Mouse (Mus musculus): ENCODE data around the gene Bcl2l1. TPM values are rescaled to one million over a fixed set of nuclear protein-coding genes. Genes with fewer than 3 reads are reported as not detected.
A peak's percentile ranks its signal among the peaks of the same experiment; 100 is the strongest.

The Bcl2l1 gene
- polyA plus RNA-seq, 1 experiment from 2014 or later: 95.6 TPM

DNA sequence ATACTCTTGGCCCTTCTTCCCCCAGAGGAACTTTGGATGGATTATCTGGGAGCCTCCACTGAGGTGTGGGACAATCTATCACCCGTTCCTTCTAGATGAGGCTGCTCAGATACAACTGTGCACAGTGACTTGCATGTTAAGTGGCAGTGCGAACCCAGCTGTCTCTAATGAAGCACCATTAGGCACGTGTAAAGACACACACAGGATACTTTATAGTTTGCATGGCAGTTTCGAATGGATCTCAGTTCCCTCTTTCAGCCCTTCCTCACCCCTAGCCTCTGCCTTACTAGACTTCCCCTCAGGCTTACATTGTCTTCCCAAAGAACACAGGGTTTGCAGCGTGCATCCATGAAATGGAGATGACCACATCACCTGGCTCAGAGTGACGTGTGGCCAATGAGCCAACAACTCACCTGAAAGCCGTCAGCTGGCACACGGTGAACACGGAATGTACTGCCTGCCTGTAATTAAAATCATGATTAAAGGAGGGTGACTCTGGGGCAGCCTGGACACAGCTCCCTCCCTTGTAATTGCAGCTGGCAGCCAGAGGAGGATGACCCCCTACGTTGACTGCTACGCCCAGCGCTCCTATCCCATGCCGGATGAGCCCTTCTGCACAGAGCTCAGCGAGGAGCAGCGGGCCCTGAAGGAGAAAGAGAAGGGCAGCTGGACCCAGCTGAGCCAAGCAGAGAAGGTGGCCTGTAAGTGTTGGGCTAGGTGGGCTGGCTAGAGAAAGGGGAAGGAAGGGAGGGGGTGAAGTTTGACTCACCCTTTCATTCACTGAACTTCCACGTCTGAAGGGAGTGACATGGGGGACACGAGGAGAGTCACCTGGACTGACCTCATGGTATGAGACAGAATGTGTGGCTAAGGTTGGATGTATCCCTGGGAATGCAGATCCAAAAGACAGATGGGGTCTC lies 74.8 kb downstream of the Bcl2l1 start:
- ATAC-seq (replicated peaks; ENCODE audit: low FRiP score, low read depth): peak; percentile 61
- no peak for TF ChIP-seq CTCF (IDR thresholded peaks at IDR 0.05; ENCODE audit: low read depth)

DNA sequence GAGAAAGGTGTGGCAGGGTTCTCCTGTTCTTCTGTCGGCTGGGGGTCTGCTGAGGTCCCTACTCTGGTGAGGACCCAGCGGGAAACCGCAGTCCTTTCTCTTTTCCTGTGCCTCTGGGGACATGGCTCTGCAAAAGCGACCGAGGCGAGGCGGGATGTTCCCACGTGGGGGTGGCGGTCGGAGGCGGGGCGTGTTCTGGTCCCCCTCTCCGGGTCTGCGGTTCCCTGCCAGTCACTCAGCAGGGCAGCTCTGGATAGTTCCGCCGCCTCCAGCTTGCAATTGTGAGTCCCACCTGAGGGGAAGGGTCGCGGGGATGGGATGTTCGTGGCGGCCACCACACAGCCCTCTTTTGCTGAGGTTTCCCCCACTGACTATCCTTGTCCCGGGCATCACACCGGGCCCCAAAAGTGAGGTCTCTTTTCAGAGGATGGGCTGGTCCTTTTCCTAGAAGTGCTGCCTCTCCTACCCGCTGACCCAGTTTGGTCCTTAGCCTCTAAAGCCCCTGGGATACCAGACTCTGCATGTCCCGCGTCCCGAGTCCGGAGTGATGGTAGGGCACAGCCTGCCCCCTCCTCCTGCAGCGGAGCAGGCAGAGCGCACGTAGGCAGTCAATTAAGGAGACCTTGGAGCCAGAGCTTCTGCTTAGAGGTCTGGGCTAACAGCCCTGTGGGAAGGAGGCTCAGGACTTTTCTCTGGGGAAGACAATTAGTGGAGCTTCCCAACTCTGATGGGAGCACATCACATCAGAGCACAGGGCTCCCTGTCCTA lies 77.4 kb downstream of the Bcl2l1 start, which contains the start of gene Cox4i2:
Cox4i2 (plus strand) TSS at position 230 of the 768 bp plus-strand sequence.
- no peaks in the 10 kb centered on the region for H3K9me3 ChIP-seq (replicated peaks; ENCODE audit: low read length)
- no peak for TF ChIP-seq CTCF (IDR thresholded peaks at IDR 0.05; ENCODE audit: low read depth)
- H3K9ac ChIP-seq (ENCODE audit: low read depth, low read length): peak within 1 kb of the TSS; percentile 32; the same call in 1 of the 2 replicates
- peak within 1 kb of the TSS; percentile 63 for H3K4me2 ChIP-seq (ENCODE audit: low read length)
- 5% methylated on average over 30 of the region's 30 CpGs for WGBS
- H3K4me1 ChIP-seq (replicated peaks; ENCODE audit: insufficient read depth, low read length): peaks cover 10% of the 10 kb centered on the region; the same call in 1 of the 2 replicates
- no peak for ATAC-seq (replicated peaks; ENCODE audit: low FRiP score, low read depth)
- no peaks in the 10 kb centered on the region for H3K36me3 ChIP-seq (ENCODE audit: insufficient read depth, low read length)
- peak; percentile 63 for DNase-seq (ENCODE audit: low spot score)
- no peaks in the 10 kb centered on the region for H3K27me3 ChIP-seq (ENCODE audit: insufficient read depth, low read length)
- H3K4me3 ChIP-seq (replicated peaks; ENCODE audit: low read depth, low read length): peak within 1 kb of the TSS; percentile 22
- H3K27ac ChIP-seq: no peak within 1 kb of the TSS

More for the DNA sequence above, 74.8 kb downstream of the Bcl2l1 start:
- H3K9me3 ChIP-seq (replicated peaks; ENCODE audit: low read length): no peaks in the 10 kb centered on the region
- H3K36me3 ChIP-seq (ENCODE audit: insufficient read depth, low read length): no peaks in the 10 kb centered on the region
- no peak overlapping the region for H3K4me3 ChIP-seq (replicated peaks; ENCODE audit: low read depth, low read length)
- WGBS: 39% methylated on average over 17 of the region's 17 CpGs
- 0 out of 2 replicates have a peak overlapping the region, but pooled peaks have one; percentile 2 for H3K4me2 ChIP-seq (ENCODE audit: low read length)
- peak; percentile 58 for DNase-seq (ENCODE audit: low spot score)
- no peaks in the 10 kb centered on the region for H3K27me3 ChIP-seq (ENCODE audit: insufficient read depth, low read length)
- H3K4me1 ChIP-seq (replicated peaks; ENCODE audit: insufficient read depth, low read length): peaks cover 10% of the 10 kb centered on the region; the same call in 1 of the 2 replicates
- no peak overlapping the region for H3K9ac ChIP-seq (ENCODE audit: low read depth, low read length)
- no peak overlapping the region for H3K27ac ChIP-seq

DNA sequence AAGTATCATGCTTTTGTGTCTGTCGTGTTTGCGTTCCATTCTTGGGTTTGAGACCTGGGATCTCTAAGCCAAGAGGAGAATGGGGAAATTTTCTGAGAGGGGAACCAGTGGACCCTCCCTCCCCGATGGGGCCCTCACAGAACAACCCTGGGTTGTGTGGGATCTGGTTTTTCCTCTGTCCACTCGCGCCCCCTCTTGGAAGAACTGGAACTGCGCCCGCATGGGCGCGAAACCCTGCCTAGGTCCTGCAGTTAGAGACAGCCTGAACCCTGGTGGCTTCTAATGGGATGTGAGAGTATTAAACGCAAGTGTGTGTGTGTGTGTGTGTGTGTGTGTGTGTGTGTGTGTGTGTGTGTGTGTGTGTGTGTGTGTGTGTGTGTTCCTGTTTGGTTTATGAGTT lies 89.1 kb downstream of the Bcl2l1 start:
- ATAC-seq (replicated peaks; ENCODE audit: low FRiP score, low read depth) (peak; percentile 22; the same call in 1 of the 2 replicates), DNase-seq (ENCODE audit: low spot score) (peak; percentile 85)
- Histone ChIP-seq H3K36me3 (ENCODE audit: insufficient read depth, low read length) (no peaks in the 10 kb centered on the region), H3K27ac (peak overlapping the region; percentile 93), H3K9me3 (replicated peaks; ENCODE audit: low read length) (no peaks in the 10 kb centered on the region), H3K9ac (ENCODE audit: low read depth, low read length) (no peak overlapping the region), H3K4me3 (replicated peaks; ENCODE audit: low read depth, low read length) (no peak overlapping the region), H3K4me1 (replicated peaks; ENCODE audit: insufficient read depth, low read length) (peaks cover 18% of the 10 kb centered on the region), H3K27me3 (ENCODE audit: insufficient read depth, low read length) (no peaks in the 10 kb centered on the region), H3K4me2 (ENCODE audit: low read length) (0 out of 2 replicates have a peak overlapping the region, but pooled peaks have one; percentile 23)
- peak; percentile 85 for TF ChIP-seq CTCF (IDR thresholded peaks at IDR 0.05; ENCODE audit: low read depth)
- WGBS: 27% methylated on average over 10 of the region's 10 CpGs

DNA sequence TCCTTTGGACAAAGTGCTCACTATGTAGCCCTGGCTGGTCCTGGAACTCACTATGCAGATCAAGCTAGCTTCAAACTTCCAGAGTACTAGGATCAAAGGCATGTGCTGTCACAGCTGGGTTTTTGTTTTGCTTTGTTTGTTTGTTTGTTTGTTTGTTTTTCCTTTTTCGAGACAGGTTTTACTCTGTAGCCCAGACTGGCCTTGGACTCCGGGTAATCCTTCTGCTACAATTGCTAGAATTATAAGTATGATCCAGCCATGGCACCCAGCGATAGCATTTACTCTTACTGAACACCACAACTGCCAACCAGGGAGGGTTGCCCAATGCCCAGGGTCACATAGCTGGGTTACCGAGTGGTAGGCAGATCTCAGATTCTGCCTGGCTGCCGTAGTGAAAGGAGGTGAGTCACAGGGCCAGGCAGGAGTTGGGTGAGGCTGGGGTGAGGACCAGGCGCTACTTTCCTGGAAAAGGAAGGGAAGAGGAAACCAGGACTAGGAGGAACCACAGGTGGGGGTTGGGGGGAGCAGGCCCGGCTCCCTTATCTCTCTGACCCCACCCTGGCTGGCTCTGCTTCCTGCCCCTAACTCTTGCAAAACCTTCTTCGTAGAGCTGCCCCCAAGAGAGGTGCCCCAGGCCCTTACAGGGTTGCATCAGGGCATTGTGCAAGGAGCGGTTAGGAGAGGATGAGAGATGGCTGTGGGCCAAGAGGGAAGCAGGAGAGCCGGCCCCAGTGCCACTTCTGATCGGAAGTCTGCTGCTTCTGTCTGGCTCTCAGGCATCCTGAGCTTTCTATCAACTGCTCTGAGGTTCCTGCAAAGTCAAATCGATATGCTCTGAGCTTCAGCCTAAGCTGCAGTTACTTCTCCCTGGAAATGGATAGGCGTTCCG lies 90.1 kb downstream of the Bcl2l1 start:
- no peaks in the 10 kb centered on the region for H3K27me3 ChIP-seq (ENCODE audit: insufficient read depth, low read length)
- TF ChIP-seq CTCF (IDR thresholded peaks at IDR 0.05; ENCODE audit: low read depth): no peak
- H3K4me2 ChIP-seq (ENCODE audit: low read length): peak overlapping the region; percentile 23; the same call in 1 of the 2 replicates
- no peaks in the 10 kb centered on the region for H3K36me3 ChIP-seq (ENCODE audit: insufficient read depth, low read length)
- H3K4me1 ChIP-seq (replicated peaks; ENCODE audit: insufficient read depth, low read length): peaks cover 18% of the 10 kb centered on the region
- H3K4me3 ChIP-seq (replicated peaks; ENCODE audit: low read depth, low read length): no peak overlapping the region
- H3K9ac ChIP-seq (ENCODE audit: low read depth, low read length): peak overlapping the region; percentile 20; the same call in 1 of the 2 replicates
- H3K9me3 ChIP-seq (replicated peaks; ENCODE audit: low read length): no peaks in the 10 kb centered on the region
- DNase-seq (ENCODE audit: low spot score) (peak; percentile 84), ATAC-seq (replicated peaks; ENCODE audit: low FRiP score, low read depth) (peak; percentile 6; the same call in 1 of the 2 replicates)
- 36% methylated on average over 14 of the region's 14 CpGs for WGBS
- peak overlapping the region; percentile 93 for H3K27ac ChIP-seq

- H3K27me3 ChIP-seq (ENCODE audit: insufficient read depth, low read length): no peaks in the 10 kb centered on the region
- TF ChIP-seq CTCF (IDR thresholded peaks at IDR 0.05; ENCODE audit: low read depth): no peak
- WGBS: 76% methylated on average over 5 of the region's 5 CpGs
Observed at GRCm38 (mm10) chr2:152740490-152740889, 91.0 kb downstream of the Bcl2l1 start.

More at GRCm38 (mm10) chr2:152740490-152740889, 91.0 kb downstream of the Bcl2l1 start:
- DNase-seq (ENCODE audit: low spot score) (no peak), ATAC-seq (replicated peaks; ENCODE audit: low FRiP score, low read depth) (no peak)
- H3K4me2 ChIP-seq (ENCODE audit: low read length): no peak overlapping the region
- H3K4me1 ChIP-seq (replicated peaks; ENCODE audit: insufficient read depth, low read length): peaks cover 19% of the 10 kb centered on the region
- no peak overlapping the region for H3K9ac ChIP-seq (ENCODE audit: low read depth, low read length)
- no peaks in the 10 kb centered on the region for H3K36me3 ChIP-seq (ENCODE audit: insufficient read depth, low read length)
- H3K9me3 ChIP-seq (replicated peaks; ENCODE audit: low read length): no peaks in the 10 kb centered on the region
- H3K27ac ChIP-seq: peak overlapping the region; percentile 93
- no peak overlapping the region for H3K4me3 ChIP-seq (replicated peaks; ENCODE audit: low read depth, low read length)

Measured in kidney, postnatal 0 days (tissue).